Mouse (Mus musculus): ENCODE measurements around the gene Fgf2. TPM values are rescaled to one million over a fixed set of nuclear protein-coding genes. Genes with fewer than 3 reads are reported as not detected.

The Fgf2 gene
- total RNA-seq, 4 experiments from 2014 or later: 9.0 to 14.2 (median 10.9) TPM

DNA sequence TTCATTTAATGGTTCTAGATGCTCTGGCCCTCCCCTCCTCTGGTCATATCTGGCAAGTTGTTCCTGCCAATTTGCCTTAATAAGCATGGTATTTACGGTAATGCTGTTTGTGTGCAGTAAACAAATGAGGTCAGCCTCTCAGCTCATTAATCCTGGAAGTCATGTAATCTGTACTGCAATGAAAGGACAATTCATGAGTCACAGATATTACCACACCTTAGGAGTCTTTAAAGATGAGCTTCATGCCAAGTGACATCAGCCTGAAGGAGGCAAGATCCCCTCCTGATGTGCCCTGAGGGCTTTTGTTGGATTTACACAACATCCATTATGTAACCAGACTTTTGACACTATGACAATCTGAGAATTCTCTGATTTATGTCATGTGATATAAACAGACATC lies 6.6 kb downstream of the Fgf2 start:
- no peak for DNase-seq (ENCODE audit: low spot score in 2 of 2)

DNA sequence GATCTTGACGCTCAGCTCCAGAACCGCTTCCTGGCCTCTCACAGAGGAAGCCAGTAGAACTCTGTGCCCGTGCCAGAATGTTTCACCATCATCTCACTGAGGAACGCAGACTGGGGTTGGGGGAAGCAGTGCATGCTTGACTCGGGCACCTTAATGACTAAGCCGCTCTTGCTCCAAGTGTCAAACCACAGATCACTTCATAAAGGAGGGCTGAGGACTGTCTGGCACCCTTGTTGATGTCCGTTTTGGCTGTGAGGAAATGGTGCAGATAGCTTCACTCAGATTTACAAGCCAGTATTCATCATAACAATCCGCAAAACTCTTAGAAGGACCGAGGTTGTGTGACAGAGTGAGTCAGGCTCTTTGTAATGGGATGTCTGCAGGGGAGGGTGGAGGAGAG lies 12.6 kb downstream of the Fgf2 start:
- no peak for DNase-seq (ENCODE audit: low spot score in 2 of 2)

DNA sequence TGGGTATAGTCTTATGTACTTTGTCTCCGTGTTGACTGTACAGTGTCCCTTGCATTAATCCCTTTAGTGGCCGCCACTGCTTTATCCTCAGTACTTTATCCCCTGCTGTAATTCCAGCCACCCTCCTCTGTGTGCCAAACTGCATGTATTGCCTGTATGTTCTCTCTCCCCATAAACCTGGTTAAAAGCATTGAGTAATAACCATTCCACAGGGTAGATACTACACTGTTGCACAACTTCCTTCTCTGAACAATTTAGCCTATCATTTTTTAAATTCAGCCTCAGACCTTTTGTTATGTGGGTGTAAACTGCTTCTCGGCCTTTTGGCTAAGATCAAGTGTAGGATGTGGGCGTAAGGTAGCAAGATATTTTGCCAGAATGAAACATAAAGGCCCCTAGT lies 17.0 kb downstream of the Fgf2 start:
- no peak for DNase-seq (ENCODE audit: low spot score in 2 of 2)

DNA sequence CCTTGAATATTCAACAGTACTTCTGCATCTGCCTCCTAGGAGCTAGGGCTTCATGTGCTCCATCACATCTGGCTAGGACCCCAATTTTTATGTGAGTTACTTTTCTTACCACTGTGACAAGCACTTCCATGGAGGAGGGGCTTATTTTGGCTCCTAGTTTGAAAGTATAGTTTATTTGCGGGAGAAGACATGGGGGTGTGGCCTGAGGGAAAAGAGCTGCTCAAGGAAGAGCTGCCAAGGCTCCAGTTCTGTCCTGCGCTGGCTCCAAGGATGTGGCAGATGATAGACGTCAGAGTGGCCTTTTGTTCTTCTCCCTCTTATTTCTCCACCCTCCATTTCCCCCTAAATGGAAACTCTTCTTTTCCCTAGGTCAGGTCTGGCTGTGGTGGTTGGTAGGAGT lies 17.8 kb downstream of the Fgf2 start:
- no peak for DNase-seq (ENCODE audit: low spot score in 2 of 2)

DNA sequence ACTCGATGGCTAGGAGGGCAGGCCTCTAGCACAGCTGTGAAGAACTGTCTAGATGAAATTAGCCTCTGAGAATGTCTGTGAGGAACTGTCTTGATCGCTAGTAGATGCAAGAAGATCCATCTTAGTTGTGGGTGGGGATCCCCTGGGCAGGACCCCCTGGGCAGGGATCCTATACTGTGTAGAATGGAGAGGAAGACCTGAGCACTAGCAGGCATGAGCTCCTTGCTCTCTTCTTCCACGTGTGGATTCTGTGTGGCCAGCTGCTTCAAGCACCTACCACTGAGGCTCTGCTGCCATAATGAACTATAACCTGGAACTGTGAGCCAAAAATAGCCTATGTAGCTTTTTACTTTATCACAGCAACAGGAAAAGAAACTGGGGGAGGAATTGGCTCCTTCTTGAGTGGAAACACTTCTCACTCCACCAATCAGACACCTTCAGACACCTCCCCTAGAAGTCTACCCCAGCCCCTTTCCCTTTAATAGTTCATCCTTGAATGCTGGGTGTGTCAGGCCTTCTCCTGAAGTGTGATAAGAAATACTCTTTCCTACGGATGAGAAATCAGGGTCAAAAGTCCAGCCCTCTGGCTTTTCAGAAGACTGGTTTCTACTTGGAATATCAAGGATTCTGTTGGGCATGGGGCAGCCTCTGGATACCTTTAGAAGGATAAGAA lies 18.4 kb downstream of the Fgf2 start:
- no peak for DNase-seq (ENCODE audit: low spot score in 2 of 2)

DNA sequence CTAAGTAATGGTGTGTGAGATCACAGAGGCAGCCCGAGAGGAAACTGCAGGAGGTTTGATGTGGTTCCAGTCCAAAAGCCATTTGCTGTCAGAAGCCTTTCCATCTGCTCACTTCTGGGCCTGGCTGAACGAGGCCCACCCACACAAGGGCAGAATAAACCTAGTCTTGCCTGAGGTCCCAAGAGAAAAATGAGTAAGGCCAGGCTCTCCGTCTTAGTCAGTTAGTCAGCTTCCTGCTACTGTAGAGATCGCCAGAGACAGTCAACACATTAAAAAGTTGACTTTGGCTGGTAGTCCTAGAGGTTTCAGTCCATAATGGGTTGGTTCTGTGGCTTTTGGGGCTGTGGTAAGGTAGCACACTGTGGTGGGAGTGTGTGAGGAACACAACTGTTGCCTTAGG lies 22.3 kb downstream of the Fgf2 start:
- no peak for DNase-seq (ENCODE audit: low spot score in 2 of 2)

DNA sequence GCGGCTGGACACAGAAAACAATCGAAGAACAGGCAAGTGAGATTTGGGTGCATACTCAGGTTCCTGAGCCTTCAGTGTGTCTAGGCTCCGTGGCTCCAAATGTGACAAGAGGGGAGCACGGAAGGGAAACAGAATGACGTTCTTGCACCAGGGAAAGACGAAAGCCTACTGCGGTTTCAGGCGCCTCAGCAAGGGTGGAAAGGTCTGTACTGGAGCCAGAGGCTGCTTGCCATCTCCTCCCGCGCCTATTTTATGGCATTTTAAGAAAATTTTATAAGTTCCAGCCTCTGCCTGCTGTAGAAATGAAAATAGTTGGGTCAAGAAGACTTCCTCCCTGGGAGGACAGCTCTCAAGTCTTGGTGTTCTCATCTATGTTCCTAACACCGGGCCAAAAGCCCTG lies 25.6 kb downstream of the Fgf2 start:
- DNase-seq (ENCODE audit: low spot score in 2 of 2): no peak

DNA sequence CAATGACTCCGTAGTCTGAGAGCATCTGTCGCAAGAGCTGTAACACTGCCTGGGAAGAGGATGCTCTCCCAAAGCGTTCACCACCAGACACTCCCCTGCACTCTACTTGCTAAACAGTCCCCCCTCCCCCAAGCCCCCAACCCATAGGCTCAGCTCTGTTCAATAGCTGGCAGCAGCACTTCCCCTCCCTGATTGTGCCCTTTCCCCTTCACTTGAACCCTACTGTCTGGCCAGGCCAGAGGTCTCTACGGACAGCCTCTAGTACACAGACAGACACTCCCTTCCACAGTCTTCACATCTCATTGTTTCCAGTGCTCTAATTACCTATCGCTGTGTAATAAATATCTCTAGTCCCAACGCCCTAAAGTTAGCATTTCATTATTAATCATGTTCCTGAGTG lies 29.8 kb downstream of the Fgf2 start:
- DNase-seq (ENCODE audit: low spot score in 2 of 2): no peak

DNA sequence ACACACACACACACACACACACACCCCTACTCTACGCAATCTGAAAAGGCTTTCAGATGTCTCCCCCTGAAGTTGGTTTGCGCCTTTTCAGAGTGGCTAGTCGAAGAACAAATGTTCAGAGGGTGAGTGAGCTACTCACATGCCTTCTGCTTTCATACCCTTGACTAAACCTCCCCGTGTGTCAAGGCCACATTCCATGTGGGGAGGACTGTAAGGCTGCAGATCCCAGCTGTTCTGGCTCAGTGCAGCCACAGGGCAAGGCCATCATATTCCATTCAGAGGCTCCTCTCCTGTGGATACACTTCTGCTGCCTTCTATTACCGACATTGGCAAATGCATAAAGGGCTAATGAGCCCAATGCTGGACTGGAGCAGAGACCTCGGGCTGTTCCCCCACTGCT lies 30.3 kb downstream of the Fgf2 start:
- no peak for DNase-seq (ENCODE audit: low spot score in 2 of 2)

DNA sequence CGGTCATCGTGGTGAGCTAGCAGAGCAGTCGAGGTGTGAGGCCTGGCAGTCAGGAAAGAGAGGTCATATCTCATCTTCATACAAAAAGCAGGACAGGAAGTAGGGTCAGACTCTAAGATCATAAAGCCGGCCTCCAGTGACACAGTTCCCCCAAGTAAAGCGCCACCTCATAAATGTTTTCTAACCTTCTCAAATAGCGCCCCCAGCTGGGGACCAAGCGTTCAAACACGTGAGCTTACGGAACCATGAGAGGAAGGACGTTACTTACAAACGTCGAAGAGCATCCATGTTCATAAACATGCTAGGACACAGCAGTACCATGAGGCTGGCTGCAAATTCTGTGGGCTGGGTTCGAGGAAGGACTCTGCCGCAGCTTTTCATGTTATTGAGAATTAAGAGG lies 31.1 kb downstream of the Fgf2 start:
- no peak for DNase-seq (ENCODE audit: low spot score in 2 of 2)

DNA sequence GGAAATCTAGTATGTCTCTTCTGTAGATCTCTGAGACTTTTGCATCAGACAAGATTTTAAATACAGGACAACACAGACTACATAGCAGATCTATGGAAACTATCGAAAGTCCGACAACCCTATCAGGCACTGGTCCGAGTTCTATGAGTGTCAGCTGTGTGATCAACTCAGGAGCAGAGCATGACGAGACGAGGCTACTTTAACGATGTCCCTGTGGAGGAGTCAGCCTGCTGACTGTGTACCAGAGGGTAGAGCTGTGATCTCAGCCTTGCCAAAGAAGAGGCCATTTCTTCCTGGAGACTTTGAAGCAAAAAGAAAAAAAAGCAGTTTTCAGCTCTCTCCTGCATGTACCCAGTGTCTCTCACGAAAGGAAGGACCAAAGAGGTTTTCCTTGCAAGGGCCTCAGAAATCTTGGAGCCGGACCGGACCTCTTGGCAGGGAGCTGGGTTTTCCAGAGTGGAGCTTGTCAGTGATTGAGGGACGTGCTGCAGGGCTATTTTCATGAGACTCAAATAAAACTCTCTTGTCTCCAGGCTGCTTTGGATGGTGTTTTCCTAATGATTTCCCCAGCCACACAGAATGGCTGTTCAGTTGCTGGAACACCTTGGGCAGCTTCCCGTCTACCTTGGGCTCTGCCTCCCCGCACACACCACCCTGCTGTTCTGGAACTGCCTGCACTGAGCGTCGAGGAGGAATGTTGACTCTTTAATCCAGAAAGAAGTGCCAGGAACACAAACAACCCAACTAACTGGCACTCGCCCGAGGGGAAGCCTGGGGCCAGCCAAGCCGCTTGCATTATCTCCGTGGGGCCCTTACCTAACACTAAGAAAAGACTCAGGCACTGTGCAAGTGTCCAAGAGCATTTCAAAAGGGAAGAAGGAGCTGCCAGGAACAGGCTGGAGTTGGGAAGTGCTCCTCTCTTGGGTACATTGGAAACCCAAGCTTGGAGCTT lies 32.1 kb downstream of the Fgf2 start:
- DNase-seq (ENCODE audit: low spot score in 2 of 2): peak in 1 of 2 experiments; percentile 20

DNA sequence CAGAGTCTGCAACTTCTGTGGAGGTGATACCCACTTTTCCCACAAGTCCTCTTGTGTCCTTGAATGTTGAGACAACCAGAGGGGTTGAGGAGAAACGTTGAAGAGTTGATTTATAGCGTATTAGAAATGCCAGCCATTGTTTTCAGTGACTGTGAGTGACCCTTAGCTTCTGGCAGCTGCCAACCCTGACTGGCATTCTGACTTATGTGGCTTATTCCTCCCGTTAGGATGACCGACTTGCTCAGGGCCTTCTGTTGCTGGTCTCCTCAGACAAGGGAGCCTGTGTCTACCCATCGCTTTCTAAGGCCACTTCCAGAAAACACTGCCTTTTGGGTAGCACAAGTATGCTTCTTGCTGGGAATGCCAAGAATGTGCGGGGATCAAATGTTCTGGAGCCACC lies 33.3 kb downstream of the Fgf2 start:
- DNase-seq (ENCODE audit: low spot score in 2 of 2): no peak

DNA sequence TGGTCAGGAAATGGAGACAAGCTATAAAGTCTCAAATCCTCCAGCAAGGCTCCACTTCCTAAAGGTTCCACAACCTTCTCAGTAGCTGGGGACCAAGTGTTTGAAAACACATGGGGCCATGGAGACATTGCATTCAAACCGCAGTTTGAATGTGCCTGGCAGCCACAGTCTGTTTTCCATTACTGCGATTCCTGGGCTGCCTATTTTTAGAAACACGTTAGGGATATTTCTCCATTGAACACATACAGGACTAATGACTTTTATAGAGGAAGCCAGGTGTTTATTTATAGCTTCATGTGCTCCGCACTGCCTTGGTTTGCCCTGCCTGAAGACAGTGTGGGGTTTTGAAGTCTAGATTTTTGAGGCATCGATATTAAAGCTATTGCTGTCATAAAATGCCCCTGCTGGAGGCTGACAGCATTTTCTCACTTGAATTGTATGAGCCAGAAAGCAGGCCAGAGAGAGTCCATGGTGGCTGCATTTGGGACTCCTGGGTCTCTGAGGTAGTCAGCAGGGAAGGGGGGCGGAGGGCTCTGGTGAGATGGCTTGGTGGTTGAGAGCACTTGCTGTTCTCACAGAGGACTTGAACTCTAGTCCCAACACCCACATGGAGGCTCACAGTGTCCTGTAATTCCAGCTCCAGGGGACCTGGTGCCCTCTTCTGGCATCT lies 35.1 kb downstream of the Fgf2 start:
- no peak for DNase-seq (ENCODE audit: low spot score in 2 of 2)

DNA sequence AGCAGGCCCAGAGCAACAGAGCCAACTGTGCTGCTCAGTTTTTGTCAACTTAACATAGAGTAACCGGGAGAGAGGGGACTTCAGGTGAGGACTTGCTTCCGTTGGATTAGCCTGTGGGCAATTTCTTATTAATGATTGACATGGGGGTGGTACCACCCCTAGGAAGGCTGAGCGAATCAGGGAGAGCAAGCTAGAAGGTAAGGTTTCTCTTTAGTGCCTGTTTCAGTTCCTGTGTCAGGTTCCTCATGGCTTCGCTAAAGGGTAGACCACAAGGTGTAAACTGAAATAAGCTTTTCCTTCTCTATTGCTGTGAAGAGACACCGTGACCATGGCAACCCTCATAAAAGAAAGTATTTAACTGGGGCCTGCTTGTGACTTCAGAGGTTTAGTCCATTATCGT lies 39.2 kb downstream of the Fgf2 start:
- no peak for DNase-seq (ENCODE audit: low spot score in 2 of 2)

DNA sequence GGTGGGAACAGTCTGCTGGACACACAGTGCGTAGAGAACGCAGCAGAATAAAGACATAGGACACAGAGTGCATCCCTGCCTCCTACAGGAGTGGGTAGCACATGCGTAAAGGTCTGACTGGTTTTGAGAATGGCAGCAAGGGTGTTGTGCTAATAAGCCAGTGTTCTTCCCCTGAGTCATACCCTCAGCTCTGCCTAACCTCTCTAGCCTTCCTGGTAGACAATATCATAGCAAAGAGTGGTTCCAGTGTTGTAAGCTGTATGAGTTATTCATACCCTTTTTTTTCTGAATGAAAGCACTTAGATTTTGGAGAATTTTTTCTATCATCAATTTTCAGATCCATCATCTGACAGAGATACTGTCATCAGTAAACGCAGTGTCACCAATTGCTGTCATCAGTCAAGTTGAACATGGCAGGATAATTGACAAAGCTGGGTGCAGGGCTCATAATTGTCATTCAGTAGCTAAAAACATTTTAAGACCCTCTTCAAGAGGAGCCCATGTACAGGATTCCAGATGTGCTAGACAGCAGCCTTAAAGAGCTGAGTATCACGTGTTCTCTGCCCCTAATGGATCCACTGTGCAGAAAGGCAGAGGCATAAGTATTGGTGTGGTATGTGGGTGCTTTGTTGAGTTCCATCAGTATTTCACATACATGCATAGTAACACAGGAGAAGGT lies 48.9 kb downstream of the Fgf2 start:
- no peak for DNase-seq (ENCODE audit: low spot score in 2 of 2)

DNA sequence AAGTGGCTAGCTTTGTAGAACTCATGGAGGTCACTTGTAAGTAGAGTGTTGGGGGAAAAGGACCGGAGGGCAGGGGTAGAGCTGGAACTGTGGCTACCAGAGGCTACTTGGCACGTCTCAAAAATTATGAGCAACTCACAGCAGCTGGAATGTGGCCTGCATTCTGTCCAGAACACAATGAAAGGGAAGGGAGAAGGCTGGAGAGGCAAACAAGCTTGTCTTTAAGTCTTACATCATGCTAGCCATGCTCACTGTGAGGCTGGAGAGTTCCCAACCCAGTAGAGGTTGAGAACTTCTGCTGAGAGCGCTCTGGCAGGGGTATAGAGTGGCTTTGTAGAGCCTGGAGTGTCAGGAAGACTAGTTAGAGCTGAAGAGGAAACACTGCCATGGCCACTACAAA lies 49.5 kb downstream of the Fgf2 start:
- no peak for DNase-seq (ENCODE audit: low spot score in 2 of 2)

DNA sequence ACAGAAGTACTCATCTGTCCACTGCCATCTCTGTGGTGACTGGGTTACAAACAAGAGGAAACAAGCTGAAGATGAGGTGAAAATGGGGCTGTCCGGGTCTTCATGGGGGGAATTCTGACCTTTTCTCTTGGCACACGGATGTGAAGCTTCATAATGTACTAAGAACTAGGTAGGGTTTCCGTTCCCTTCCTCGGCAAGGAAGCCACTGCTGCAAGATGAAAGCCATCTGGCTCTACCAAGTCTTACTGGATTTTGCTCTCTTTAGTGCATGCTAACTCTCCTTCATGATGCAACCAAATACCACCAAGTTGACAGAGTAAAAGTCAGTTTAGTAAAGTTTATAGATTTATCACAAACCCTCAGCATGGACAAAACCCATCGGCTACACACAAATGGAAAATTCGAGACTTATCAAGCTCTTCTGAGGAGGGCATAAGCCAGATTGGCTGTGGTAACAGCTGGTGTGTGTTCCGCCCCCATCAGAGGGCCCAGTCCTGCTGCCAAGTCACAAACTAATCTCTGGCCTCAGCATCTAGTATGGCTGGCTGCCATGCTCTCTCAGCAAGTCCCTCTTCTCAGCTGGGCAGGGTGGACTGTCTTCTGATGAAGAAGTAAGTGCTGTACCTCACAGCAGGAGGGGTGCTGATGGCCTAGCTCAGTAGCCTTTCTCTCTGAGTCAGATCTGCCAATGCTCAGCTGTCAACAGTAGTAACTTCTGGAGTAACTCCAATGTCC lies 50.7 kb downstream of the Fgf2 start:
- no peak for DNase-seq (ENCODE audit: low spot score in 2 of 2)

DNA sequence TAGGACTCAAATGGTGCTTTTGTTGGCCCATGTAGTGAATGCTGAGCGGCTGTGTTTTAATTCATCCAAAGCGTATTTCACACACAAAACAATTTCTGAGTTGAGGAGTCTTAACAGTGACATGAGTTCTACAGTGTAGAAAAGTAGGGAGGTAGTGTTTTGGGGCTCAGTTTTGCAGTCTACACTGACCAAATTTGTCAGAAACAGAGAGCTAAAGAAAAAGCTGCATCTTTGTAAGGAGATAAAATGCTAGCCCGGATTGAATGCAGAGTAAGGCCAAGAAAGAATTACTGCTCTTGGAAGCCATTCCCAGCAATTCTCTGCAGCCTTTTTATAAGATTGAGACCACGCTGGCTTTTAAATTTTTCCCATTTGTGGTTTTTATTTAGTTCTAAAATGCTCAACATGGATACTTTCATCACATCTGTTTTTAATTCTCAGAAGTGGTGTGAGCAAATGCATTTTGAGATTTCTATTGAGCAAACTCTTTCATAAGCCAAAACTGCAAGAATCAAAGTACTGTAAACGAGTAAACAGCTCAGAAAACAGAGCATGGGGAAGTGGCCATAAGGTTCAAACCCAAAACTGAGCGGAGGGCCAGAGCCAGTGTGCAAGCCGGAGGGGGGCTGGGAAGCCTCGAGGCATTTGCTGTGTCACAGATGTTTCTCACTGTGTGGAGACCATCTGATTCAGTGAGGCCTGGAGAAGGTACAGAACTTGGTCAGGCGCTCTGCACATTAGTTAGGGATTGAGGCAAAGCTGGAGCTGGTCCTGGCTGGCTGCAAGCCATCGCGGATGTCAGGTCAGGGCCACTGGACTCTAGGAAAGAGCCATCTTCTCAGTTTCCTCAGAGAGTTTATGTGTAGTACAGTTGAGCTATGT lies 53.8 kb downstream of the Fgf2 start:
- DNase-seq (ENCODE audit: low spot score in 2 of 2): no peak

DNA sequence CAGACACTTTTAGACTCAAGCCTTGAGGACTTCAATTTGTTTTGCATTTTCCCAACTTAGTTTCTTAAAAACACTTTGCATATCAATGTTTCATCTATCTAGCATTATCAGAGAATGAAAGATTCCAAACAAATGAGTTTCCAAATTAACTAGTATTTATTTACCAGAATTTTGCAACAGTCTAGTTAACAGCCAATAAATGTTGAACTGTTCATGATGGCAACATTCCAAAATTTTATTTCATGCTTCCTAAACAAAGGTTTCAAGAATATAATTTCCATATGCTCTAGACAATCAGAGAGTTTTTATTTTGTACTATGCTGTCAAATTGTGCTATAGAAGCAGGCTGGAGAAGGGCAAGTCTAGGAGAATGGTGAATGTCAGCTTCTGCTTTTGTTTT lies 59.5 kb downstream of the Fgf2 start:
- DNase-seq (ENCODE audit: low spot score in 2 of 2): no peak

DNA sequence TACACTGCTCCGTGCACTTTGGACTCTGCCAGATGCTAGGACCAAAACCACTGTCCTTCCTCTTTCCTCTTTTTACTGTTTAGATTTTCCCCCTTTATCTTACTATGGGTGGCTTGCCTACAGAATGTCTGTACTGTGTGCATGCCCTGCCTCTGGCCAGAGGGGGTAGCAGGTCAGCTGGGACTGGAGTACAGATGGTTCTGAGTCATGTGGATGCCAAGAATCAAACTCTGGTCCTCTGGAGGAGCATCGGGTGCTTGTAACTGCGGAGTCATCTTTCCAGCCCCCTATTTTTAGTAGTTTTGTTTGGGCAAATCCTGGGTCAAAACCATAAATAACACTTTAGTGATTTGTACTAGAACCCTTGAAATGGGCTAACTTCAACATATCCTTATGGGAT lies 65.3 kb downstream of the Fgf2 start:
- no peak for DNase-seq (ENCODE audit: low spot score in 2 of 2)

Data from layer of hippocampus, adult 8-10 months (tissue).